Mouse (Mus musculus): ENCODE results near the gene Smo. TPM values are rescaled to one million over a fixed set of nuclear protein-coding genes. Genes with fewer than 3 reads are reported as not detected.

The Smo gene
- polyA plus RNA-seq, 1 experiment from 2014 or later, result 22.1 TPM

- 82% methylated on average over 3 of the region's 3 CpGs for WGBS
These were observed 41.9 kb downstream of the Smo start for GRCm38 (mm10) chr6:29777238-29777555.

DNA sequence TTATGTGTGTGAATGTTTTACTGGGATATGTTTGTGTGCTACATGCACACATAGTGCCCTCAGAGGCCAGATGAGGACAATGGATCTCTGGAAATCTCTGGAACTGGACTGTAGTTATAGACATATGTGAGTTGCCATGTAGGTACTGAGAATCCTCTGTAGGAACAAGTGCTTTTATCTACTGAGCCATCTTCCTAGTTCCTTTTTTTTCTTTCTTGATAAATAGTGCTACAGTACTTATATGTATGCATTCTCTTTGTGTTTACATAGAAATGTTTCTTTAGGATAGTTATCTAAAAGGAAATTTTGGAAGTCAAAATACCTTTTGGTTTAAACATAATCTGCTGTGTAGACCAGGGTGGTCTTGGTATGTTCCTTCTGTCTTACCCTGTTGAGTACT, 44.8 kb downstream of the Smo start:
- H3K4me1 ChIP-seq (ENCODE audit: control insufficient read depth in 2 of 2, insufficient read depth in 2 of 2, low read length in 2 of 2), result no peaks in the 10 kb centered on the region
- no peaks in the 10 kb centered on the region for H3K27me3 ChIP-seq (ENCODE audit: control insufficient read depth, insufficient read depth, low read length)
- ATAC-seq (ENCODE audit: insufficient number of reproducible peaks, insufficient read depth, low FRiP score, low read depth), result no peak
- H3K4me2 ChIP-seq (ENCODE audit: low read length), result no peak overlapping the region
- no peak overlapping the region for H3K27ac ChIP-seq (replicated peaks in 1 of 2; ENCODE audit: control insufficient read depth in 1 of 2, insufficient read depth in 1 of 2, low read depth in 2 of 2, low read length in 2 of 2)
- H3K9me3 ChIP-seq (ENCODE audit: control insufficient read depth, low read length), result no peaks in the 10 kb centered on the region
- no peak overlapping the region for H3K4me3 ChIP-seq (ENCODE audit: control insufficient read depth in 1 of 2, insufficient read depth in 1 of 2, low read depth in 1 of 2, low read length in 2 of 2)
- H3K9ac ChIP-seq (ENCODE audit: low read length), result no peak overlapping the region
- H3K36me3 ChIP-seq (ENCODE audit: control insufficient read depth, insufficient read depth, low read length), result no peaks in the 10 kb centered on the region

More at GRCm38 (mm10) chr6:29777238-29777555, 41.9 kb downstream of the Smo start:
- Histone ChIP-seq H3K9me3 (ENCODE audit: control insufficient read depth, low read length) (no peaks in the 10 kb centered on the region), H3K27me3 (ENCODE audit: control insufficient read depth, insufficient read depth, low read length) (no peaks in the 10 kb centered on the region), H3K4me1 (ENCODE audit: control insufficient read depth in 2 of 2, insufficient read depth in 2 of 2, low read length in 2 of 2) (no peaks in the 10 kb centered on the region), H3K4me3 (ENCODE audit: control insufficient read depth in 1 of 2, insufficient read depth in 1 of 2, low read depth in 1 of 2, low read length in 2 of 2) (no peak overlapping the region), H3K4me2 (ENCODE audit: low read length) (no peak overlapping the region), H3K9ac (ENCODE audit: low read length) (no peak overlapping the region), H3K27ac (replicated peaks in 1 of 2; ENCODE audit: control insufficient read depth in 1 of 2, insufficient read depth in 1 of 2, low read depth in 2 of 2, low read length in 2 of 2) (no peak overlapping the region), H3K36me3 (ENCODE audit: control insufficient read depth, insufficient read depth, low read length) (no peaks in the 10 kb centered on the region)
- no peak for ATAC-seq (ENCODE audit: insufficient number of reproducible peaks, insufficient read depth, low FRiP score, low read depth)

- H3K9ac ChIP-seq (ENCODE audit: low read length), result no peak overlapping the region
- ATAC-seq (ENCODE audit: insufficient number of reproducible peaks, insufficient read depth, low FRiP score, low read depth), result no peak
- no peak overlapping the region for H3K4me3 ChIP-seq (ENCODE audit: control insufficient read depth in 1 of 2, insufficient read depth in 1 of 2, low read depth in 1 of 2, low read length in 2 of 2)
- no peaks in the 10 kb centered on the region for H3K36me3 ChIP-seq (ENCODE audit: control insufficient read depth, insufficient read depth, low read length)
- H3K4me2 ChIP-seq (ENCODE audit: low read length), result no peak overlapping the region
- no peak overlapping the region for H3K27ac ChIP-seq (replicated peaks in 1 of 2; ENCODE audit: control insufficient read depth in 1 of 2, insufficient read depth in 1 of 2, low read depth in 2 of 2, low read length in 2 of 2)
- H3K27me3 ChIP-seq (ENCODE audit: control insufficient read depth, insufficient read depth, low read length), result no peaks in the 10 kb centered on the region
- no peaks in the 10 kb centered on the region for H3K9me3 ChIP-seq (ENCODE audit: control insufficient read depth, low read length)
- WGBS, result 94% methylated on average over 2 of the region's 2 CpGs
- H3K4me1 ChIP-seq (ENCODE audit: control insufficient read depth in 2 of 2, insufficient read depth in 2 of 2, low read length in 2 of 2), result no peaks in the 10 kb centered on the region
These were observed 45.3 kb downstream of the Smo start for GRCm38 (mm10) chr6:29780571-29780970.

DNA sequence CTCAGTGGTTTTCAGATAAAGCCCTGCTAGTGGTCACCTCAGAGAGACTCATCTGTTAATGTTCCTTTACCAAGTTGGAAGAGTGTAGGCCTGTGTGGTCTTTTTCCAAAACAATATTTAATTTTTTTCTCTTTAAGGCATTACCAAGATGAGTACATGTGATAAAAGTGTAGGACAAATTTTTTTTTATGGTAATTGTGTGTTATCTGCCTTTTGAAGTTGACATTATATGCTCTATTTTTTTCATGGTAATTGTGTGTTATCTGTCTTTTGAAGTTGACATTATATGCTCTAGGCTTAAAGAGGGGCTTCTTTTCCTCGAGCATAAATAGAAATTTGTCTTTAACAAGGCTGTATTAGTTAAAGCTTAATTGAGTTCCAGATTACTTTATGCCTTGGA, 46.9 kb downstream of the Smo start:
- 74% methylated on average over 1 of the region's 1 CpGs for WGBS
- Histone ChIP-seq H3K4me2 (ENCODE audit: low read length) (no peak overlapping the region), H3K9ac (ENCODE audit: low read length) (no peak overlapping the region), H3K36me3 (ENCODE audit: control insufficient read depth, insufficient read depth, low read length) (no peaks in the 10 kb centered on the region), H3K9me3 (ENCODE audit: control insufficient read depth, low read length) (no peaks in the 10 kb centered on the region), H3K27ac (replicated peaks in 1 of 2; ENCODE audit: control insufficient read depth in 1 of 2, insufficient read depth in 1 of 2, low read depth in 2 of 2, low read length in 2 of 2) (no peak overlapping the region), H3K27me3 (ENCODE audit: control insufficient read depth, insufficient read depth, low read length) (no peaks in the 10 kb centered on the region), H3K4me3 (ENCODE audit: control insufficient read depth in 1 of 2, insufficient read depth in 1 of 2, low read depth in 1 of 2, low read length in 2 of 2) (no peak overlapping the region), H3K4me1 (ENCODE audit: control insufficient read depth in 2 of 2, insufficient read depth in 2 of 2, low read length in 2 of 2) (no peaks in the 10 kb centered on the region)
- no peak for ATAC-seq (ENCODE audit: insufficient number of reproducible peaks, insufficient read depth, low FRiP score, low read depth)

GRCm38 (mm10) chr6:29783960-29784359, 48.7 kb downstream of the Smo start:
- Histone ChIP-seq H3K27me3 (ENCODE audit: control insufficient read depth, insufficient read depth, low read length) (no peaks in the 10 kb centered on the region), H3K4me1 (ENCODE audit: control insufficient read depth in 2 of 2, insufficient read depth in 2 of 2, low read length in 2 of 2) (no peaks in the 10 kb centered on the region), H3K9ac (ENCODE audit: low read length) (no peak overlapping the region), H3K4me2 (ENCODE audit: low read length) (no peak overlapping the region), H3K4me3 (ENCODE audit: control insufficient read depth in 1 of 2, insufficient read depth in 1 of 2, low read depth in 1 of 2, low read length in 2 of 2) (no peak overlapping the region), H3K9me3 (ENCODE audit: control insufficient read depth, low read length) (no peaks in the 10 kb centered on the region), H3K36me3 (ENCODE audit: control insufficient read depth, insufficient read depth, low read length) (no peaks in the 10 kb centered on the region), H3K27ac (replicated peaks in 1 of 2; ENCODE audit: control insufficient read depth in 1 of 2, insufficient read depth in 1 of 2, low read depth in 2 of 2, low read length in 2 of 2) (no peak overlapping the region)
- WGBS, result 86% methylated on average over 6 of the region's 6 CpGs
- no peak for ATAC-seq (ENCODE audit: insufficient number of reproducible peaks, insufficient read depth, low FRiP score, low read depth)

DNA sequence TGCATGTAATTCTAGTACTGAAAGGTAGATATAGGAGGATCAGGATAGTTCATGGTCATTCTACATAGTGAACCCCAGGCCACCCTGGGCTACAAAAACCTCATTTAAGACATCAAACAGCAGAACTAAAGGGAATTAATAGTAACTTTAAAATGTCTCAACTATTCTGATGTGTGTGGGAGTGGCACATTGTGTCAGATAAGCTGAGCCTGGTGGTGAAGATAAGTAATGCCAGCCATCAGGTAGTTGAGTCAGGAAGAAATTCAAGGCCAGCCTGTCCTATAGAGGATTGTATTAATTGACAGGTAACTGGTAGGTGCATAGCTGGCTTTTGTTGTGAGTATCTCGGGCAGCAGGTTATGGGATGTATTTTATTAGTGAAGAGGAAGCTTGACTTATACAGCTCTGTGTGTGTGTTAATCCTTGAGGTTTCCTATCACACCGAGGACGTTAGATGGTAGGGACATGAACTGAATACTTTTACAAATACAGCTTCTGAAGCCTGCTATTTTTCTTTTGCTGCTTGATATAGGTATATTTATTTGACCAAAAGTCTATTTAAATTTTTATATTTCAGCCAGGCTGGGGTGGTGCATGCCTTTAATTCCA, 49.2 kb downstream of the Smo start:
- Histone ChIP-seq H3K27ac (replicated peaks in 1 of 2; ENCODE audit: control insufficient read depth in 1 of 2, insufficient read depth in 1 of 2, low read depth in 2 of 2, low read length in 2 of 2) (no peak overlapping the region), H3K4me3 (ENCODE audit: control insufficient read depth in 1 of 2, insufficient read depth in 1 of 2, low read depth in 1 of 2, low read length in 2 of 2) (no peak overlapping the region), H3K4me2 (ENCODE audit: low read length) (no peak overlapping the region), H3K9ac (ENCODE audit: low read length) (no peak overlapping the region), H3K9me3 (ENCODE audit: control insufficient read depth, low read length) (no peaks in the 10 kb centered on the region), H3K27me3 (ENCODE audit: control insufficient read depth, insufficient read depth, low read length) (no peaks in the 10 kb centered on the region), H3K36me3 (ENCODE audit: control insufficient read depth, insufficient read depth, low read length) (no peaks in the 10 kb centered on the region), H3K4me1 (ENCODE audit: control insufficient read depth in 2 of 2, insufficient read depth in 2 of 2, low read length in 2 of 2) (no peaks in the 10 kb centered on the region)
- WGBS, result 85% methylated on average over 3 of the region's 3 CpGs
- ATAC-seq (ENCODE audit: insufficient number of reproducible peaks, insufficient read depth, low FRiP score, low read depth), result no peak

GRCm38 (mm10) chr6:29785759-29786158, 50.5 kb downstream of the Smo start:
- Histone ChIP-seq H3K27ac (replicated peaks in 1 of 2; ENCODE audit: control insufficient read depth in 1 of 2, insufficient read depth in 1 of 2, low read depth in 2 of 2, low read length in 2 of 2) (no peak overlapping the region), H3K36me3 (ENCODE audit: control insufficient read depth, insufficient read depth, low read length) (no peaks in the 10 kb centered on the region), H3K9ac (ENCODE audit: low read length) (no peak overlapping the region), H3K27me3 (ENCODE audit: control insufficient read depth, insufficient read depth, low read length) (no peaks in the 10 kb centered on the region), H3K9me3 (ENCODE audit: control insufficient read depth, low read length) (no peaks in the 10 kb centered on the region), H3K4me1 (ENCODE audit: control insufficient read depth in 2 of 2, insufficient read depth in 2 of 2, low read length in 2 of 2) (no peaks in the 10 kb centered on the region), H3K4me3 (ENCODE audit: control insufficient read depth in 1 of 2, insufficient read depth in 1 of 2, low read depth in 1 of 2, low read length in 2 of 2) (no peak overlapping the region), H3K4me2 (ENCODE audit: low read length) (no peak overlapping the region)
- ATAC-seq (ENCODE audit: insufficient number of reproducible peaks, insufficient read depth, low FRiP score, low read depth), result no peak
- 83% methylated on average over 5 of the region's 5 CpGs for WGBS

GRCm38 (mm10) chr6:29788779-29789350, 53.6 kb downstream of the Smo start:
- 79% methylated on average over 3 of the region's 3 CpGs for WGBS
- ATAC-seq (ENCODE audit: insufficient number of reproducible peaks, insufficient read depth, low FRiP score, low read depth), result no peak
- no peak overlapping the region for H3K9ac ChIP-seq (ENCODE audit: low read length)
- H3K27ac ChIP-seq (replicated peaks in 1 of 2; ENCODE audit: control insufficient read depth in 1 of 2, insufficient read depth in 1 of 2, low read depth in 2 of 2, low read length in 2 of 2), result no peak overlapping the region
- H3K27me3 ChIP-seq (ENCODE audit: control insufficient read depth, insufficient read depth, low read length), result no peaks in the 10 kb centered on the region
- no peak overlapping the region for H3K4me3 ChIP-seq (ENCODE audit: control insufficient read depth in 1 of 2, insufficient read depth in 1 of 2, low read depth in 1 of 2, low read length in 2 of 2)
- no peaks in the 10 kb centered on the region for H3K36me3 ChIP-seq (ENCODE audit: control insufficient read depth, insufficient read depth, low read length)
- H3K4me1 ChIP-seq (ENCODE audit: control insufficient read depth in 2 of 2, insufficient read depth in 2 of 2, low read length in 2 of 2), result no peaks in the 10 kb centered on the region
- no peaks in the 10 kb centered on the region for H3K9me3 ChIP-seq (ENCODE audit: control insufficient read depth, low read length)
- H3K4me2 ChIP-seq (ENCODE audit: low read length), result no peak overlapping the region
